Mouse (Mus musculus) gastrocnemius, adult 8-10 months (tissue): ENCODE measurements around the gene Usp7. TPM values are rescaled to one million over a fixed set of nuclear protein-coding genes. Genes with fewer than 3 reads are reported as not detected.
A peak's percentile ranks its signal among the peaks of the same experiment; 100 is the strongest.
"Not testable (repeated sequence)": the region's sequence is repeated elsewhere in the genome, so short reads cannot be mapped to it uniquely, and the experiment has no call there.

Source experiments
- DNase-seq, 2 experiments: peaks; one replicate each; pipeline ENCODE4 v3.0.0; 2022; ENCODE audit warnings: low spot score in 2 of 2
- total RNA-seq, 4 experiments: library from RNA; stranded (reverse); gene quantifications; 2 replicates each; pipeline ENCODE4 v1.2.4; 2022

Gene Usp7
- total RNA-seq, 4 experiments from 2014 or later, result 51.1 to 62.5 (median 60.0) TPM

DNA sequence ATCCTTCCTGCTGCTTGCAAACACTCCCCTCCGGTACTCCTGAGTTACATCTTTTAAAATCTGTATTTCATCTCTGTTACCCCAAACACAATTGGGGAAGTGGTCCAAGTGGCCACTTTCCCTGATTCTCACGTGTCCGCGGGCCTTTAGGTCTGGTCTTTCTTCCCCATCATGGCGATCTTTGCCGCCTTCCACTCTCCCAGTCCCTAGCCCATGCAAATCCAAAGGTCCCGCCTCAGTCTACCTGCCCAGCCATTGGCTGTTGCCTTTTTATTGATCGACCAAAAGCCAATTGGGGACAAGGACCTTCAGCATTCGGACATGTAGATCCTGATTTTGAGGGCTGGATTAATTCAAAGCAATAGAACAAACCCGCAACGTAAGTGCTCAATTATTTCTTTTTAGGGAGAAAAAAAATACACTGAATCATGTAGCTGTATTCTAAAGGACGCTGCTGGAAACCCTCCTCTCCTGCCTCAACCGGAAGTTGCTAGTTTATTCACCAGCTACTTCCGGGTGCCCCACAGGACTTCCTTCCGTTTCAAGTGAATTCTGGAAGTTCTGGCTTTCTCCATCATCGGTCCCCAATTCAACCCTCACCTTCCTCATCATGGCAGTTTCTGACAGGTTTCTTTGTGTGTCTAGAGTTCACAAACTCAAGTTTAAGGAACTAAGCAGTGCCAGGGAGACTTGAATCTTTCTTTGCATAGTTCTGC is 8.8 kb downstream of the Usp7 start:
- no peak for DNase-seq

GRCm38 (mm10) chr16:8781660-8782059 is 10.4 kb downstream of the Usp7 start:
- DNase-seq, result no peak

GRCm38 (mm10) chr16:8781191-8781590 is 10.9 kb downstream of the Usp7 start:
- no peak for DNase-seq

- no peak for DNase-seq
These were observed 11.9 kb downstream of the Usp7 start for GRCm38 (mm10) chr16:8780187-8780586.

- no peak for DNase-seq
These were observed 13.4 kb downstream of the Usp7 start for GRCm38 (mm10) chr16:8778697-8779096.

DNA sequence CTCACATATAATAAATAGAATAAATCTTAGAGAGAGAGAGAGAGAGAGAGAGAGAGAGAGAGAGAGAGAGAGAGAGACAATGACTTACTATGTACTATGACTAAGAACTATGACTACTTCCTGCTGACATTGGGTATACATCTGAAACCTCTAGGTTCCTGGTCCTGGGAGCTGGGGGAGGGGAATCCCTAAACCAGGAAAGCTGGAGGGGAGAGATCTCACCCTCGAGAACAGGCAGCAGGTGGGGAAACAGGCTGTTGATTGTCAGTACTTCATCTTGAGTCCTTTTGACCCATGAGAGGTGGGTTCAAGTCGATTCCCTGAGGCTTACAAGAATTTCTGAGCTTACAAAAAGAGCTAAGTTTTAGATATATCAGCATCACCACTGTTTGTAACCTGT is 14.9 kb downstream of the Usp7 start:
- DNase-seq, result no peak

GRCm38 (mm10) chr16:8776634-8777033 is 15.5 kb downstream of the Usp7 start:
- no peak for DNase-seq

DNA sequence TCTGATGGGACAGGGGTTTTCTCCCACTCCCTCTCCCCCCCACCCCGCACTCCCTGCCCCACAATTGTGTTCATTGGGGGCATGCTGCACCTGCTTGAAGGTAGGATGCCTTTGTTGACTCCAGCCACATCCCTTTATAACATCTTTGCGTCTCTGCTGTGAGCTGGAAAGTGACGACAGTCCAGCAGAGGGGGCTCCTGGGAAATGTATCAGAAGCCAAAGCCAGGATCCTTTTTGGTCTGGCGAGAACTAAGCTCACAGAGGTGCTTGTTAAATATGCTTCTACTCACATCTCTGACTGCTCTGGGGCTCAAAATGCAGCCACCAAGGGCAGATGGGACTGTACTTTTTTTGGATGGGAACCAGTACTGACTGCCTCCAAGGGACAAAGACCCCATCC is 21.0 kb downstream of the Usp7 start:
- no peak for DNase-seq

DNA sequence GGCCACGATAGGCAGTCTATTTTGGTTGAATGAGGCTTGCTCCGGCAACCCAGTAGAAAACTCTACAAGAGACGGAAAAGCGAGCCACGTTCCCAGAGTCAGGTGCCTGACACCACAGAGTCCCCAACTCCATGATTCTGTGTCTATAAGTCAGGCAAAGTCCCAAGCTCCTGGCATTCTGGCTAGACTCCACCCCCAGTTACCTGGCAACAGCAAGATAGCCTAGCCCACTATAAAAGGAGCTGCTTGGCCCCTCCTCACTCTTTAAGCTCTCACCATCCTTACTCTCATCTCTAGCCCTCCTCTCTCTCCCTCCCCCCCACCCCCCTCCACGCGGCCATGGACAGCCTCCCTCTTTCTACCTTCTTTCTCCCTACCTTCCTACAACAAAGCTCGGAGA is 21.8 kb downstream of the Usp7 start:
- not testable (repeated sequence) for DNase-seq

DNA sequence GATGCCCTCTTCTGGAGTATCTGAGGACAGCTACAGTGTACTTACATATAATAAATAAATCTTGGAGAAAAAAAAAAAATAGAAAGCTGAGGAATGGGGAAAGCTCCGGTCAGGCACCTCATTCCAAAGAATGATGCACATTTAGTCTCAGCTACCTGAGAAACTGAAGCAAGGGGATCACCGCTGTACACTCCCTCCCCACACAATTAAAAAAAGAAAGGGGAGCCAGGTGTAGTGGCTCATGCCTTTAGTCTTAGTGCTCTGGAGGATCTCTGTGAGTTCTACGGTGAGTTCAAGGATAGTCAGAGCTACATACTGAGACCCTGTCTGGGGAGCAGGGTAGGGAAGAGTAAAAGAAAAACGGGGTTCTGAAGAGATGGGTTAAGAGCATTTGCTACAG is 22.6 kb downstream of the Usp7 start:
- no peak for DNase-seq

GRCm38 (mm10) chr16:8769065-8769464 is 23.0 kb downstream of the Usp7 start:
- DNase-seq, result peak; percentile 71 to 75

DNA sequence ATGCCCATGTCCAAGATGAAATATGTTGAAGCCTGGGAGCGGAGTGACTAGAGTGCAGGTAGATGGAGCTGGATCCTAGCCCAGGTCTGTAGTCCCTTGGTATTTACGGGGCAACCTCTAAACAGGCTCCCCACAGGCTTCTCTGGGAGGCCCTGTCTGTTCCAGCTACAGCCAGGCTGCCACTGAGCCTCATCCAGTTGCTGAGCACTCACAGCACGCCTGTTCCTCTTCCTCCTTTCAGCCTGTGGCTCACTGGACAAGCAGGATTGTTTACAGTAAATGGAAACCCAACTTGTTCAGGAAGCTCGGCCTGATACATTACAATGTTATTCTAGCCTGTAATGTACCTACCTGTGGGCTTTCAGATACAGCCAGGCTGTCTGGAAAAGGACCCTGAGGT is 23.5 kb downstream of the Usp7 start:
- no peak for DNase-seq

DNA sequence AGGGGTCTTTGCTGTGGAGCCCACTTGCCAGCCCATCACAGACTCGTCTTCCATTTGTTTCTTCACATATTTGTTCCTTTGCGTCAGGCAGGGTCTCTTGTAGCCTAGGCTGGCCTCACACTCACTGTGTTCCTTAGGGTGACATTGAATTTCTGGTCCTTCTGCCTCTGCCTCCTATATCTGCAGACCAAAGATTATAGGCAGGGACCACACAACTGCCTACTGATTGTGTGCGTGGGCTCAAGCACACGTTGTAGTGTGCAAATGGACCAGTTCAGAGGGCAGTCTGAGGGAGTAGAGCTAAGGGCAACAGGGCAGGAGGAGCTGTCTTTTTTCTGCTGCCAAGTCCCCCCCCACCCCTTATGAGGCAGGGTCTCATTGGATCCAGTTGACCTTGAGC is 24.0 kb downstream of the Usp7 start:
- no peak for DNase-seq

GRCm38 (mm10) chr16:8767133-8768052 is 24.7 kb downstream of the Usp7 start:
- DNase-seq, result no peak

DNA sequence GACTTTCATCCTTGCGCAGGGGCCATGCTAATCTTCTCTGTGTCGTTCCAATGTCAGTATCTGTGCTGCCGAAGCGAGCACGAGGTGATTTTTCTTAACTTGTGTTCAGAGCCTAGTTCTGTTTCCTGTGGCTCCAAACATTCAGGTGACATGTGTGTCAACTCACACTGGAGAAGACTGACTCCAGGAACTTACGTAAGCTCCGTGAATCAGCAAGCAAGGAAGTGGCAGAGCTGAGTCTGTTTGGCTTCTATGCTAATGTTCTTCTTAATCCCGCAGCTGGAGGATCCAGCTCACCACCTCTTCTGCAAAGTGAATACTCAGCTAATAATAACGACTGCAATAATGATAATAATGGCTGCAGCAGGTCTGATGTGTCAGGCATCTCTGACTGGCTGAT is 25.9 kb downstream of the Usp7 start:
- no peak for DNase-seq

DNA sequence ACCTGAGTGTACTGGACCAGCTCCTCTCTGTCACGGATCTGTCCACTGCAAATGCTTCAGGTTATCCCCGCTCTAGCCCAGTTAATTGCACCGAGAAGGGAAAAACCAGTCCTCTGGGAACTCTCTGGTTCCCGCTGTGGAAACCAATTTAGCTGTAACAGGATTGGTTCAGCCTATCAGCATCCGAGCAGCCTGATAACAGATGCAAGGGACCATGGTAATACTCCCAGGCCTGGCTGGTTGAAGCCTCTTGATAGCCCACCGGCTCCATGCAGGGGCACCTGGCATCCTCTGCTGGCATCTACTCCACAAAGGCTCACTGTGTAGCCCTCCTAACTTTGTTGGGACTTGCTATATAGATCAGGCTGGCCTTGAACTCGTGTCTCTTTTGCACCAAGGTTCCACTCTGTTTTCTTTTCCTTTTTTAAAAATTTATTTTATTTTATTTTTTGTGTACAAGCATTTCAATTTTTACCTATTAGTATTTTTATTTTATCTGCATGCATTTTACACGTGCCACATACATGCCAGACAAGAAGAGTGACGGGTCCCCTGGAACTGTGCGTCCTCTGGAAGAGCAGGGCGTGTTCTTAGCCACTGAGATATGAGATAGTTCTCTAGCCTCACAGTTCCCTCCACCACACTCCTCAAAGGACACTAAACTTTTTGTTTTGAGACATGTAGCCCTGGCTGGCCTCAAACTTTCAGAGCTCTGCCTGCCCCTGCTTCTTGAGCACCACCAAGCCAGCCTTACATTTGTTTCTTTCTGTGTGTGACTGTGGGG is 27.8 kb downstream of the Usp7 start:
- no peak for DNase-seq

- DNase-seq, result no peak
These were observed 29.1 kb downstream of the Usp7 start for GRCm38 (mm10) chr16:8763028-8763427.

DNA sequence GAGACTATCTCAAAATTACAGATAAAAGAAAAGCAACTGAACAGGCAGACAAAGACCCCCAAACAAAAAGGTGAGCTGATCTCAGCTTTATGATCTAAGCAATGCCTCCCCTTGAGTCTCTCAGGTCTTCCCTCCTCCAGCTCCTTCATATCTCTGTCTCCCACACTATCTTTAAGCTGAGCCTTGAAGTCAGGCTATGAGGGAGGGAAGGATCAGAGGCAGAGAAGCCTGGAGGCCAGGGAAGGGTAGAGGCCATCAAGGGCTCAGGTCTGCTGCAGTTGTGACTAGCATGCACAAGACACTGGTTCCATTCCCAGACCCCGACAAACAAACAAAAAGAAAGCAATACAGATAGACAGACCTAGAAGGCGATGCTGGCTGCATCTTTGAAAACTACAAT is 30.2 kb downstream of the Usp7 start:
- DNase-seq, result no peak

GRCm38 (mm10) chr16:8761005-8761404 is 31.1 kb downstream of the Usp7 start:
- DNase-seq, result no peak

- no peak for DNase-seq
These were observed 33.1 kb downstream of the Usp7 start for GRCm38 (mm10) chr16:8758979-8759378.

DNA sequence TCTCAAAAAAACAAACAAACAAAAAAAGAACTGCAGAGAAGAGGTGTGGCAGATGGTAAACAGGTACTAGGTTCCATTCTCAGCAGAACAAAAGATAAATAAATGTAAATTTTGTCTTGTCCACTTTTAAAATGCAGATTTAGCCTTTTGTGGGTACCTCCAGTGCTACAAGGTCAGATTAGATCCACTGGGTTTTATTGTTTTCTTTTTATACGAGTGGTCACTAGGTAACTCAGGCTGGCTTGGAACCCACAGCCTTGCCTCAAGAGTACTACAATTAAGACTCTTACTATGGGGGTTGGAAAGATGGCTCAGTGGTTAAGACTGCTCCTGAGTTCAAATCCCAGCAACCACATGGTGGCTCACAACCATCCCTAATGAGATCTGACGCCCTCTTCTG is 33.9 kb downstream of the Usp7 start:
- DNase-seq, result no peak

- not testable (repeated sequence) for DNase-seq
These were observed 34.5 kb downstream of the Usp7 start for GRCm38 (mm10) chr16:8757586-8757985.
